Mouse (Mus musculus) layer of hippocampus, postnatal 14 days (tissue): Measurements from ENCODE around the gene Znrf3. TPM values are rescaled to one million over a fixed set of nuclear protein-coding genes. Genes with fewer than 3 reads are reported as not detected.
"Not testable (repeated sequence)": the region's sequence is repeated elsewhere in the genome, so short reads cannot be mapped to it uniquely, and the experiment has no call there.

Experiments
- DNase-seq, 2 experiments: peaks; one replicate each; pipeline ENCODE4 v3.0.0; 2021 to 2022; ENCODE audit warnings: low spot score in 2 of 2, mixed read lengths in 1 of 2
- long read RNA-seq, 2 experiments: library from polyadenylated mRNA; stranded (forward); transcript quantifications; one replicate each; pipeline ENCODE4 v2.0.0; 2021
- total RNA-seq, 2 experiments: library from RNA; stranded (reverse); gene quantifications; 2 replicates each; pipeline ENCODE4 v1.2.3; 2021

Gene Znrf3
- 10 to 100 TPM; 19.9 to 22.3 TPM for total RNA-seq
- long read RNA-seq, experiment 1 = 0 reads
- long read RNA-seq, experiment 2, partial matches to known transcripts = 0 of 1 reads
- long read RNA-seq, experiment 2, other reads (novel, unspliced or antisense) = 1 of 1 reads

GRCm38 (mm10) chr11:5444599-5445451 is at the start of gene Znrf3:
Gene Znrf3, minus strand, starts transcription at chr11:5444847.
- peak; percentile 90 to 95 for DNase-seq

DNA sequence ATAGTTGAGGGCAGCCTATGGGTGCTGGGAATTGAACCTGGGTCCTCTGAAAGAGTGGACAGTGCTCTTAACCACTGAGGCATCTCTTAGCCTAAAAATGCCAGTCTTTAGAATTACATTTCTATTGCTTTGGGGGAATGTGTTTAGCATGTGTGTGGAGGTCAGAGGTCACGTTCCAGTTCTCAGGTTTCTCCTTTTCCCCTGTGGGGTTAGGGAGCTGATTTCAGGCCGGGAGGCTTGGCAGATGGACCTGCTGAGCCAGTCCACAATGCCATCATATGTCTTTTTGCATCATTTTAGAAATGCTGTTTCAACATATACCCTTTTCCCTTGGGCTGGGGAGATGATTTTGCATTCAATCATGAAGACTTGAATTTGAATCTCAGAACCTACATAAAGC is 49.2 kb upstream of the Znrf3 start:
- DNase-seq = no peak

GRCm38 (mm10) chr11:5491912-5492311 is 47.3 kb upstream of the Znrf3 start:
- no peak for DNase-seq

GRCm38 (mm10) chr11:5490989-5491656 is 46.5 kb upstream of the Znrf3 start:
- no peak for DNase-seq

GRCm38 (mm10) chr11:5489433-5489832 is 44.8 kb upstream of the Znrf3 start:
- DNase-seq = not testable (repeated sequence)

- DNase-seq = peak; percentile 82 to 91
Observed at GRCm38 (mm10) chr11:5485193-5486011, 40.8 kb upstream of the Znrf3 start.

GRCm38 (mm10) chr11:5482581-5482980 is 37.9 kb upstream of the Znrf3 start:
- DNase-seq = no peak

DNA sequence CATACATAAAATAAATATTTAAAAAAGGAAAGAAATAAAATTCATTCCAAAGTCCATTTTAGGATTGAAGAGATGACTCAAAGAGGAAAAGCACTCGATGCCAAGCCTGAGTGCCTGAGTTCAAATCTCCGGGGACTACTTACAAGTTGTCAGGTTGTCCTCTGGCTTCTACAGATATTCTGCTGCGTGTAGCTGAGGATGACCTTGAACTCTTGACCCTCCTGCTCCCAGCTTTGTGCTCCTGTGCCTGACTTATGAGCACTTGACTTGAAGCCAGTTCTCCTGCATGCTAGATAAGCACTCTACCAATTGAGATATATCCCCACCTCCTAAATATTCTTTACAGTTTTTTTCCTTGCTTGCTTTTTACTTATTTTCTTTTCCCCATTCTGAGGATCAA is 34.2 kb upstream of the Znrf3 start:
- DNase-seq = no peak

- no peak for DNase-seq
Observed at GRCm38 (mm10) chr11:5478193-5478592, 33.5 kb upstream of the Znrf3 start.

DNA sequence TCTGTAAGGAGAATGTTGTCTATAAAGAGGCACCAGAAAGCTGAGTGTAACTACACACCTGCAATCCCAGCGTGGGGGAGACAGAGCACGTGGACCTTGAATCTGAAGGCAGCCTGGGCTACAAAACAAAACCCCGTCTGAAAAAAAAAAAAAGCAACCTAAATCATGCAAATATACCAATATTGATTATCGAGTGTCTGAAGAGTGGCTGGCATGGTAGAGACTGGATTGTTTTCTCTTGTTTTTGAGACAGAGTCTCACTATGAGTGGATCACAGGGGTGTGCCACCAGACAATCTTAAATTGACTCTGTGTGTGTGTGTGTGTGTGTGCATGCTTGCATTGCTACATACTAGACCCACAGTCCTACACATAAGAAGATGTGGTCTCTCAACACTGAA is 32.2 kb upstream of the Znrf3 start:
- no peak for DNase-seq

GRCm38 (mm10) chr11:5475556-5476118 is 31.0 kb upstream of the Znrf3 start:
- not testable (repeated sequence) for DNase-seq

DNA sequence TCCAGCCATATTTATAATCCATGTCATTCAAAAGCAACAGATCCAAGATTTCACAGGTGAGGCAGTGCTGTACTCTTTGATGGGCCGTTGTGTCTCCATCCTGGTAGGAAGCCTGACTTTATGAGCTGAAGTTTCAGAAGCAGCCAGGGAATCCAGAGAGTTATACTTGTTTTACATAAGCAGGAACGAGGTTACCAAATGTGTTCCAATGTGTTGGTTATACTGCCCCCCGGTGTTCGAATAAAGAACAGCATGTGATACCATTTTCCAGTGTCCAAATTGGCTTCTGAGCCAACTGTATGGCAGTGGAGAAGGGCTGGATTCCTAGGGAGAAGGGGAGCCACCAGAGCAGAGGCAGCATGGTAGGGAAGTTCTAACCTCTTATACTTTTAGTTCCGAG is 29.5 kb upstream of the Znrf3 start:
- DNase-seq = peak; percentile 61 to 79

- DNase-seq = peak in 1 of 2 experiments; percentile 22
Observed at GRCm38 (mm10) chr11:5470055-5470454, 25.4 kb upstream of the Znrf3 start.

GRCm38 (mm10) chr11:5469084-5469483 is 24.4 kb upstream of the Znrf3 start:
- peak; percentile 15 to 33 for DNase-seq

- no peak for DNase-seq
Observed at GRCm38 (mm10) chr11:5468471-5468870, 23.8 kb upstream of the Znrf3 start.

GRCm38 (mm10) chr11:5451923-5452322 is 7.3 kb upstream of the Znrf3 start:
- DNase-seq = no peak

DNA sequence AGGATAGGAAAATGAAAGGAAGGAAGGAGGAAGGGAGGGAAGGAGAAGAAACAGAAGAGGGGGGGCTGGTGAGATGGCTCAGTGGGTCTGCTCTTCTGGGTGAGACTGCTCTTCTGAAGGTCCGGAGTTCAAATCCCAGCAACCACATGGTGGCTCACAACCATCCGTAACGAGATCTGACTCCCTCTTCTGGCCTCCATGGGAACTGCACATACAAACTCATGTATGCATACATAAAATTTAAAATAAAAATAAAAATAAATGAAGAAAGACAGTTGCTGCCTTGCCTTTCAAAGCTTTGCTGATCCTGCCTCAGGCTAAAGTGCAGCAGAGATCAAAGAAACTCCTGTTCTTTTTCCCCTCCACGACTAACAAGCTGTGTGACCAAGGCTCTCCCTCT is 6.7 kb upstream of the Znrf3 start:
- DNase-seq = no peak

GRCm38 (mm10) chr11:5450701-5451100 is 6.1 kb upstream of the Znrf3 start:
- no peak for DNase-seq

DNA sequence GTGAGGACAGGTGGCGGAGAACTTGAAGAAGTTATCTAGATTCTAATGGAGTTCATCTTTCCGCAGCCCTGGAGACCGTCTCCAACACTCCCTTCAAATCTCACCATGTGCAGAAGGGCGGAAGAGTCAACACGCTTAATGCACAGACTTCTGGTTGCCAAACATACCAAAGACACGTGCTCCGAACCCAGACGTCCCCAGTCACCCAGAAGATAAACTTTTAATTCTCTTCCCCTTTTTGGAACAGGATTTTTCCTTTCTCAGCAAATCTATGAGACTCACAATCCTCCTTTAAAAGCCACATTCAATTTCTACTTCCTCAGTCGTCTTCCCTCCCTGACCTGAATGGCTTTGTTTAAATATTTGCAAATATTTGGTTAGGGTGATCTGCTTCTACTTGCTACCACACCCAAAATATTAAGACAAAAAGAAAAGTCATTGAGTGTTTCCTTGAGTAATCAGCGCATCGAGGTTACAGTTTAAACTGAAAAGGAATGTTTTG is 856 bp upstream of the Znrf3 start:
- no peak for DNase-seq

DNA sequence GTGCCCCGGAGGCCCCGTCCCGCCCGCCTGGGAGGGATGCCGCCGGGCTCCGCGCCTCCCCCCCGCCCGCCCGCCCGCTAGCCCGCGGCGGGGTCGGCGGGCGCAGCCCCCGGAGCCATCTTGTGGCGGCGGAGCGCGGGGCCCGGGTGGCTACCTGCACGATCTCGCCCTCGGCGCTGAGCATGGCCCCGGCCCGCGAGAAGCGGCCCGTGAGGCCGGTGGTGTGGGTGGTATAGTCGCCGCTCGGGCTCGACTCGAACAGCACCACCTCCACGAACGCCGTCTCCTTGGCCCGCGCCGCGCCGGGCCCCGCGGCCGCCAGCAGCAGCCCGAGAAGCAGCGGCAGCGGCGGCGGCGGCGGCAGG is 431 bp downstream of the Znrf3 start:
- peak in 1 of 2 experiments; percentile 29 for DNase-seq
